Mouse (Mus musculus) CD8-positive naive resting alpha-beta T cell, adult 2 months (primary cell): ENCODE measurements at regions not wholly inside any gene's neighbourhood (a gene's known extent, or its start where the extent isn't known, plus 50 kb on each side); places are given as distances from the start of the nearest gene placed in this dataset.

Experiments
- DNase-seq, 2 experiments: peaks; one replicate each; pipeline ENCODE4 v3.0.0; 2022; ENCODE audit warnings: low read depth in 2 of 2, low spot score in 2 of 2

- DNase-seq, result no peak
Observed at GRCm38 (mm10) chr12:16026654-16027053, 209.9 kb upstream of the Trib2 start.

DNA sequence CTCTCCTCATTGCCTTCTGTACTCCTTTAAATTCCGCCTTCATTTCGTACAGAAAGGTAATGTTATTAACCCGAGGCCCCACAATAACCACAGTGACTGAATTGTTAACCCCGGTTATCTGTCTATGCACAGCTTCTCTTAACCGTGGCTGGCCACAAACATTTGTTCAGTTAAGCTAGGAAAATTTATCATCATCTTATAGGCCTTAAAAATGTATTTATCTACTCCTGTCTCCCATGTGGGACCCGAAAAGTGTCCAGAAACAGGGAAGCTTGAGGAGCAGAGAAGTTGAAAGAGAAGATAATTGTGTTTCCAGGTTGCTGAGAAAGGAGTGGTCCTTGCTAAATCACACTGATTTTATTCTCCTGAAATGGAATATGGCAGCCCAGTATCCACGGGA lies 206.6 kb upstream of the Trib2 start:
- DNase-seq, result no peak

GRCm38 (mm10) chr12:16021202-16021821 lies 204.6 kb upstream of the Trib2 start:
- DNase-seq, result no peak

DNA sequence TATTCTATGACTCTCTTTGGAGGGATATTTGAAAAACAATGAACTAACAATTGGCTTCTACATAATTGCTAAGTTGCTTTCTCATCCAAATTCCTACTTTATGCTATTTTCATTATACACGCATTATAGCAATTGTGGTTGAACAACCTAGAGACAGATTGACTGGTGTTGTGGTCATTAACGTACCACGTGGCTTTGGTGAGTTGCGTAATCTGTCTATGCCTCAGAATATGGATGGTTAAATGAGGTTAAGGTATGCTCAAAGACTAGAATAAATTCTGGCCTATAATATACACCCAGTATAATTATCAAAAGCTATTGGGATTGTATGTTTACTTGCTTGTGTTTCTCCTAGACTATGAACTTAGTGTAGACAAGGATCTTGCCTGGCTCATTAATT lies 201.5 kb upstream of the Trib2 start:
- DNase-seq, result no peak

- DNase-seq, result no peak
Observed at GRCm38 (mm10) chr12:16016621-16017020, 199.9 kb upstream of the Trib2 start.

GRCm38 (mm10) chr12:16015596-16015995 lies 198.9 kb upstream of the Trib2 start:
- no peak for DNase-seq

- no peak for DNase-seq
Observed at GRCm38 (mm10) chr12:16014679-16015078, 198.0 kb upstream of the Trib2 start.

DNA sequence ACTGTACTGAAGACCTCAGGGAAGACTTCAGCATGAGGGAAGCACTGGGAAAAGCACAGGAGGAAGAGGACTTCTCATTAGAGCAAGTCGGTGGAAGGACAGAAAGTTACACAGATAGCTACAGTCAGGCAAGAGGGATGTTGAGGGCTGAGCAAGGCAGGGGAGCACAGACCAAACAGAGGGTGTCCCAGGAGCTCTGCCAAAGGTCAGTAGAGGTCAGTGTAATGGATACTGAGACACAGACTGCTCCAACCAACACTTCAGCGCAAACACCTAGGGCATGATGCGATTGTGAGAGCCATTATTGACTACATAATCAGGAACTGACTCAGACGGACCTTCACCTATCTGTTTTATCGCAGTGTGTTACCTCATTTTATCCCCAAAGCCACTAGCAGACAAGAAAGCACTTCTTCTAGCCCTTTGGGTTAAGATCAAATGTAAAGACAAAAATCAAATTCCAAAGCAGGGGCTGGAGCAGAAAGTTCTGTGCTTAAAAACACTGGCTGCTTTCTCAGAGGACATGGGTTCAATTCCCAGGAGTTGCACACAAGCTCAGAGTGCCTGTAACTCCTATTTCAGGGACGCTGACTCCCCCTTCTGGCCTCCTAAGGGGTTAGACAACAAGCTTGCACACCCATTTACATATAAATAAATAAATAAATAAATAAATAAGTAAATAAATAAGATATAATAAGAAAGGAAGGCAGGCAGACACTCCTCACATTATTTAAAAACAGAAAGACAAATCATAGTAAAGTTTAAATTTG lies 197.3 kb upstream of the Trib2 start:
- DNase-seq, result no peak

- no peak for DNase-seq
Observed at GRCm38 (mm10) chr12:16013354-16013753, 196.6 kb upstream of the Trib2 start.

GRCm38 (mm10) chr12:16012081-16012480 lies 195.4 kb upstream of the Trib2 start:
- no peak for DNase-seq

- DNase-seq, result no peak
Observed at GRCm38 (mm10) chr12:16009822-16010620, 193.3 kb upstream of the Trib2 start.

DNA sequence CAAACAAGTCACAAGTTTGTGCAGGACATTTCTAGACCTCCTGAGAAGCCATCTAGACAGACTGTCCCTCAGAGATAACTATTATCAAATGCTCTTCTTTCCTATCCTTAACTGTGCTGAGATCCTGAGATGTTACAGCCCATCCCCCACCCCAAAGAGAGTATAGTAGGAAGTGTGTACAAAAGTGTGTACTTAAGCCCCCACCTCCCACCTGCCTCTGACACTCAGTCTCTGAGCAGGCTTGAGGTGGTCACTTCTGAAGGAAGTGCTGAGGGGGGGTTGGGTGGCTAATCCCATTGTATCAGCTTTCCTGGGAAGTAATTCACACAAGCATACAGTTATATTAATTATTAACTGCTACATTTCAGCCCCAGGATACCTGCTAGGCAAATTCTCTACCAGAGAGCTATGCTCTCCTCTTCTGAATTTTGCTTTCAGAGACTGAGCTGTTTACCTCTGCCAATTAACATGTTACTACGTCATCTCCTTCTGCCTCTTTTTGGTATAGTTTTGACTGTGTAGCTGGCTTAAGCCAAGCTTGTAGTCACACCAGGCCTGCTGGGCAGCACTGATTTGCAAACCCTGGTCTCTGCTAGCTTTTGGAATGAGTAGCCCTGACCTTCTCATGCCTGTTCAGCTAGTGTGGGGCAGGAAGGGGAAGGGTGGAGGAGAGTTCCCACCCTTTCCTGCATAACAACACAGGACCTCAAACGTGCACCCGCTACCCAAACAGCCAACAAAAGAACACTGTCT lies 192.2 kb upstream of the Trib2 start:
- peak; percentile 20 to 32 for DNase-seq

- DNase-seq, result peak in 1 of 2 experiments; percentile 21
Observed at GRCm38 (mm10) chr12:16008261-16008660, 191.5 kb upstream of the Trib2 start.

GRCm38 (mm10) chr12:16006688-16007087 lies 190.0 kb upstream of the Trib2 start:
- peak in 1 of 2 experiments; percentile 31 for DNase-seq

GRCm38 (mm10) chr12:16006286-16006685 lies 189.6 kb upstream of the Trib2 start:
- DNase-seq, result no peak

DNA sequence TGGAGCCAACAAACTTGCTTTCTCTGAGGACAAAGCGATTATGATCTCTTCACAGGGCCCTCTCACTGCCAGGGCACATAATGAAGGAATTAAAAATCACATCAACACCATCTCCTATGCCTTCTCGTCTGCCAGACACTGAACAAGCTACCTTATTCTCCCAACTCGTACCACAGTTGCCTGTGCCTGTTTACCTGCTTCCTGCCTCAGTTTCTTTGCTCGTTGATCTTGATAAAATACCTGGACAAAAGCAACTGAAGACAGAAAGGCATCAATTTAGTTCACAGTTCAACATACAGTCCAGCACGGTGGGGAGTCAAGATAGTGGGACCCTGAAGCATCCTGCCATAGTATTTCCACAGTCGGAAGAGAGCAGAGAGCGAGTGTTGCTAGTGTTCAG lies 185.1 kb upstream of the Trib2 start:
- no peak for DNase-seq

GRCm38 (mm10) chr12:16001225-16001624 lies 184.5 kb upstream of the Trib2 start:
- DNase-seq, result no peak

DNA sequence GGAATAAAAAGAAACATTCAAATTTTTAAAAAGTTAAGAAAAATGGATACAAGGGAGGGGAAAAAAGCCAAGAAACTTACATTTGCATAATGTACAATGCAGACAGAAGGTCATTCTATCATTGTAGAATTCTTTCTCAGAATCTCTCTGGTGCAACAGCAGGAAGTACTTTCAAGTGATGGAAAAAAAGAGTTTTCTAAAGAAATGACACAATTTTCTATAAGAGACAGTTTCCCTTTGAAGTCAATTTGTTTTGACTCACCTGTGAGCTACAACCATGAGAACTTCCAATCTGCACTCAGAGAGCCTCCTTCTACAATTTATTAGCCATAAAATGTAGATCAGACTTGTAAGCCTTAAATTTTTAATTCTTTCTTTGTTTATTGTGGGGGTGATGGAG lies 181.6 kb upstream of the Trib2 start:
- DNase-seq, result no peak

DNA sequence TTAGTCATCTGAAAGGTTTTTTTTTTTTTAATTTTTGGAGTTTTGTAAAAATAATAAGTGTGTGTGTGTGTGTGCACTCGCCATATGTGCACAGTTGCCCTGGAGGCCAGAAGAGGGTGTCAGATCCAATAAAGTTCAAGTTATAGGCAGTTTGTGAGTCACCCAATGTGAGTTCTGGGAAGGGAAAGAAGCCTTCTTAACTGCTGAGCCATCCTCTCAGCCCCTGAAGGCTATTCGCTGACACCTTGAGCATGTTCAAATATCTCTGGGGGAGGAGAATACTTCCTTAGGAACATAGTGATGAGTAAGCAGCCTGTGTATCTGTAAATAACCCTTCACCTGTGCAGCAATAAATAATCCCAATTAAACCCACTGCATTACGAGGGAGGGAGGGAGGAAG lies 177.1 kb upstream of the Trib2 start:
- DNase-seq, result no peak

GRCm38 (mm10) chr12:15986351-15986750 lies 169.6 kb upstream of the Trib2 start:
- DNase-seq, result no peak

DNA sequence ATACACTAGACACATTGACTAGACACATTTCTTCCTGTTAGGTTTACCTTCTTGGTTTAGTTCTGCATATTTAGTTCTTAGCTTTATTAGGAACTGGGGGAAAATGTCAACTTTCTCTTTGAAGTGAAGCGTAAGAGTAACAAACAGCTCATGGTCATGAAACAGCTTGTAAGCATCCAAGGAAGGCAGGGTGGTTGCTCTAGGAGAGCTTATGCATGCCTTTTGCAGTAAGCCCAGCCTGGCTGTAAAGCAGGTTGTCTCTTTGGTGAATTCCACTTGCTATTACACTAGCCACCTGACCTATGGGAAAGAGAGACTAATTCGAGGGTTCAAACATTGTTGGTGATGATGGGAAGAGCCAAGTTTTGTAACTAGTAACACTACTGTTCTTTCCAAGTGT lies 168.9 kb upstream of the Trib2 start:
- DNase-seq, result no peak
